Mouse (Mus musculus): Measurements from ENCODE around the gene Ccdc190.
A peak's percentile ranks its signal among the peaks of the same experiment; 100 is the strongest.

Ccdc190 gene

DNA sequence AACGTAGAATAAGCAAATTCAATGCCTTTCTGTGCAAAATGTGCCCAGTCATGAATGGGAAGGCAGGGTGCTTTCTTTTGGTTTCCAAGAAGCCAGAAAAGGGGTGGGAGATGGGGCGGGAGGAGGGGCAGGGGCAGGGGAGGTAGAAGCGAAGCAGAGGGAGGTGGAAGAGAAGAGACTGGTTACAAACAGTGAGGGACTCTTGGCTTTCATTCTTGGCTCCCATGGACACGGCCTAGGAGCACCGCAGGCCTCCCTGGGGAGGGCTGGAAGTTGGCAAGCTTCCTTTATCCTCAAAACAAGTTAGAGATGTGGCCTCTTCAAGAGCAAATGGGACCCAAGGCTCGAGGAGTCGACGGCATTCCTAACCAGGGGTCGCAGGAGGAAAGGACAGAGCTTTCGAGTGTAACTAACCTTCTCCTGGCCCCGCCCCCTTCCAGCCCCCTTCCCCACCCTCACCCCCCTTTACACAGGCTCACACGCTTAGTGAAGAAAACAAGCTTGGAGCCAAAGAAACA, at the start of gene Ccdc190:
TSS of gene Ccdc190 (plus strand) at position 195 of the 518 bp plus-strand sequence.
- peak; percentile 41 to 58 for DNase-seq (ENCODE audit: low spot score in 2 of 2)

DNA sequence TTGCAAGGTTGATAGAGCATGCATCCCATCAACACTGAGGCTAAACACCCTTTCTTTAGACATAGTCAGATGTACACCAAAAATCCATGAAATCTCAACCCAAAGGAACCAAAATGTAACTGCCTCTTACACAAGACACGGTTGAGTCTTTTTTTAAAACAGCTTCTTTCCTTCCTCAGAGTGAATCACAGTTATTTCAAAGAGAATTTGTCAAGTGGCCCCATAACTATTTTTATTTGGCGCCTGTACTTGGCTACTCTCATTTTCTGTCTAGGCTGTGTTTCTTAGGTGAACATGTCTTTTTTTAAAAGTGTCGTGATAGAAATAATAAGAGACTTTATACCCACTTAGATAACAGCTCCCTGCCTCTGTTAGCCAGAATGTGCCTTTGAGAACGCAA, 49.4 kb upstream of the Ccdc190 start:
- DNase-seq (ENCODE audit: low spot score in 2 of 2) = no peak

DNA sequence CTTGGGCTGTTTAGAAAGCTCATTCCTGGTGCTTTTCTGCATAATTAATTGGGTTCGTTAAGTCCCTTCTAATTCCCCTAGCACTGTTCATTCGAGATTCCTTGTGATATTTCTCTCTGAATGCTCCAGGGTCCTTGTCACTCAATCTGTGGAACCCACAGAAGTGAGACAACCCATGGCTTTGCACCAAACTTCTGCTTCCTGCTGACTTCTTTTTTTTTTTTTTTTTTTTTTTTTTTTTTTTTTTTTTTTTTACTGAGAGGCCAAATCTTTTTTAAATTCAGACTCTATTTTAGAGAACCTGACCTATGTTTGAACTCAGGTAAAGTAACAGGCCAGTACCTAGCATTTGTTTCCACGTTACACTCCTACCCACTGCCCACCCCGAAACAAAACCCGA, 48.3 kb upstream of the Ccdc190 start:
- no peak for DNase-seq (ENCODE audit: low spot score in 2 of 2)

DNA sequence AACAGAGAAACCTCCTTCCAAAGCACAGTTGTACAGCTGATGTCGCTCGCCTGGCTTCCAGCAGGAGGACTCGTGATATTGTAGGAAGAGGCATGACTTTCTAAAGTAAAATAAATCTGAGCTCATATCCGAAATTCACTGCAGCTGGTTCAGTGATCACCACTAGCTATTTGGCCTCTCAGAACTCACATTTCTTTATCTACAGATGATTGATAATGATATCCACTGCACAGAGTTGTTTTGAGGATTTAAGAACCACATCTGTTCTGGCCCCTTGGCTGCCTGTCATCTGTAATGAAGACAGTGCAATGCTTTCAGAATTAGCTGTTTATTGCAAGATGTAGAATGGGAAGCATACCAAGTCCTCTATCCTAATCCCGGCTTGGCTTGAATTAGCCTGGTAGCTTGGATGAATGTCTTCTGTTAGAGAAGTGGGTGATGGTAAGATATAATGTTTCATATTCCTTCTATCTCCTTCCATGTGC, 45.3 kb upstream of the Ccdc190 start:
- peak; percentile 4 to 13 for DNase-seq (ENCODE audit: low spot score in 2 of 2)

DNA sequence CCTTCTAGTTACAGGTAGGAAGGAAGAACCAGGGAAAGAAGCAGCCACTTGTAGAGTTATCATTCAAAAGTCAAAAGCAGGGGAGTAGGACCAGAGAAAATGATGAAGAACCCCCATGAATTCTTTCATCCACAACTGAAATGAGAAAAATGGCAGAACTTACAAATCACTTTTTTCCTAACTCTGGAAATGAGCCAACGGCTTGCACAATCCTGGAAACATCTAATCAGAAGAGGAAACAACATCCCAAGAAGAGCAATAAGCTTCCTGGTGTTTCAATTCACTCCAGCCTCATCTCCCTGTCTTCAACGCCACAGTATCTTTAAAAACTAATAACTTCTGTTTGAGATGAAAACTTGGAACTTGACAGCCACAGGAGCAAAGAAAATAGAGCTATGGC, 39.2 kb upstream of the Ccdc190 start:
- DNase-seq (ENCODE audit: low spot score in 2 of 2) = no peak

GRCm38 (mm10) chr1:169893976-169894375, 34.5 kb upstream of the Ccdc190 start:
- DNase-seq (ENCODE audit: low spot score in 2 of 2) = no peak

GRCm38 (mm10) chr1:169895686-169896085, 32.8 kb upstream of the Ccdc190 start:
- DNase-seq (ENCODE audit: low spot score in 2 of 2) = no peak

GRCm38 (mm10) chr1:169897916-169898315, 30.5 kb upstream of the Ccdc190 start:
- no peak for DNase-seq (ENCODE audit: low spot score in 2 of 2)

DNA sequence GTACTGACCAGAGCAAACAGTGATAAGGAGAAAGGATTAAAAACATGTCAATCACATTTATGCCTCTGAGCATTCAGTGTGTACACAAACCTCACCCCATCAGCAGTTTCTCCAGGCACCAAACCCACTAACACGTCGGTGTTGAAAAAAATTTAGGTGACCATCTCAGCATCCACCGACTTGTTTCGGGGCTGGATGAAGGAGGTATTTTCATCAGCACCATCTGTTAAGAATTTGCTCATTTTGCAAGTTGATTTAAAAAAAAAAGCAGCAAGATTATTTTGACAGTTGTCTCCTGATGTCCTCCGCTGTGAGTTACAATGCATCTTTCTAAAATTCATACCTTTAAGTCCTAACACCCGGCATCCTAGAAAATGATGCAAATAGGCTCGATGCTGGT, 29.8 kb upstream of the Ccdc190 start:
- no peak for DNase-seq (ENCODE audit: low spot score in 2 of 2)

DNA sequence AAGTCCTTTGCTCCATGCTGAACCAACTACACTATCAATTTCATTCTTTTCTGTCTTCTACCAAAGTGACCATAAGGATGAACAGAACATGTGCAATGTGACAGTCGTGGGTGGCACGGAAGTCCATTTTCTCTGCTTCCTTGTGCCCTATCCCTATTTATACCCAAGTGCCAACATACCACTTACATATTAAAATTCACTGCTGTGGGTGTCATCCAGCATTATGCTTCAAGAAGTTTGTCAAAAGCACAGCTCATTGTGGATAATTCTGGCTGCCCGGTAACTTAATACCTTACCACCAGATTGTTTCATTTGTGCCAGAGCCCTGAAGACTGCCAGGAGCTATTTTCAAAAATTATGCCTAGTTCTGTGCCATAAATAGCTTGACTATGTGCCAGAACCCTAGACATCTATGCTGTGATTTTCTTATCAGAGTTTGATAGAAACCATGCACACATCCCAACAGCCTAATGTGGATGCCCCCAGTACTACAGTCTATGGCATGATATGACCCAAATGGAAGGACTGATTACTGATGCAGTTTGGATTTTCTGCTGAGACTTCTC, 27.6 kb upstream of the Ccdc190 start:
- peak; percentile 33 to 47 for DNase-seq (ENCODE audit: low spot score in 2 of 2)

GRCm38 (mm10) chr1:169909163-169909562, 19.3 kb upstream of the Ccdc190 start:
- DNase-seq (ENCODE audit: low spot score in 2 of 2) = no peak

- no peak for DNase-seq (ENCODE audit: low spot score in 2 of 2)
These were observed 18.8 kb upstream of the Ccdc190 start for GRCm38 (mm10) chr1:169909659-169910058.

DNA sequence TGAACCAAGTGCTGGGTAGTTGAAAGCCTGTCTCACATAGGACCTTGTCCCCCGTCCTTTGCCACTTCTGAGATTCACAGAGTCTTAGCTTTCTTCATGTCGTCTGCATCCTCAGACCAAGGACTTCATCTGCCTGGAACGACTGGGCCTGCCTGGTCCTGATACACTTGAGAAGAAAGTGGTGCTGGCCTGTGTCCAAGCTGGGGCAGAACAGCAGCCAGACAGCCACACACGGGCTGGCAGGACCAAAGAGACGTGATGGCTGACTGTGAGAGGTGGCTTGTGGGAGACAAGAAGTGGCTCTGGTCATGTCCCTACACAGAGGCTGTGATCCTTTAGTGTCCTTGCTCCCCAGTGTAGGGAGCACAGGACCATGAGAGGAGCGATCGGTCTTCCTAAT, 17.7 kb upstream of the Ccdc190 start:
- no peak for DNase-seq (ENCODE audit: low spot score in 2 of 2)

DNA sequence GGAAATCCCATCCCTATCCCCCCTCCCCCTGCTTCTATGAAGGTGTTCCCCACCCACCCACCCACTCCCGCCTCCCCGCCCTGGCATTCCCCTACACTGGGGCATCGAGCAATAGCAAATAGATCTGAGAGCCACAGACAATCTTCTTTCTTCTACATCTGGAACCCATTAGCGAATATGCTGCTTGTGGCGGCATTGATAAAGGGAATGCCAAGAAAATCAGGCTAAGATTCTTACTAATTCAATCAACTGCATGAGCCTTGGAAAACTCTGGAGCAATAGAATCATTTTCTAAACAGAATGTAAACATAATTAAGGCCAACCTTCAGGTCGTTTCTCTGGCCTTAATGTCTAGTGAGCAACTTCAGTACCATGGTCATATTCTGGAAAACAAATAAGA, 16.9 kb upstream of the Ccdc190 start:
- no peak for DNase-seq (ENCODE audit: low spot score in 2 of 2)

DNA sequence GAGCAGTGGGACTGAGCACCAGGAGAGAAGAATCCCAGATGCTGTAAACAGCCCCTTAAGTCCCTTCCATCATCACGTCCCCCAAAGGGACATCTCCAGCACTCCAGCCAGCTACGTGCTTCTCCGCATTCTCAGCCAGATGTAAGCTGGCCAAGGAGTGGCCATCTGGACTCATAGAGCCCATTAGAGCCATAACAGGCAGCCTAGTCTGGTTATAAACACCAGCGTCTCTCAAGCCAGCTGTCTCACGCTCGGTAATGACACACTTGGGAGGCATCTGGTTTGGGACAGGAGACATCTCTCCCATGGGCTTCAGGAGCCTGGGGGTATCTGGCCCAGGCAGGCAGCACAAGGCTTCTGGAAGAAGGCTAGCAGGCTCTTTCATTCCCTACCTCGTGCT, 11.8 kb upstream of the Ccdc190 start:
- DNase-seq (ENCODE audit: low spot score in 2 of 2) = peak; percentile 48 to 66

DNA sequence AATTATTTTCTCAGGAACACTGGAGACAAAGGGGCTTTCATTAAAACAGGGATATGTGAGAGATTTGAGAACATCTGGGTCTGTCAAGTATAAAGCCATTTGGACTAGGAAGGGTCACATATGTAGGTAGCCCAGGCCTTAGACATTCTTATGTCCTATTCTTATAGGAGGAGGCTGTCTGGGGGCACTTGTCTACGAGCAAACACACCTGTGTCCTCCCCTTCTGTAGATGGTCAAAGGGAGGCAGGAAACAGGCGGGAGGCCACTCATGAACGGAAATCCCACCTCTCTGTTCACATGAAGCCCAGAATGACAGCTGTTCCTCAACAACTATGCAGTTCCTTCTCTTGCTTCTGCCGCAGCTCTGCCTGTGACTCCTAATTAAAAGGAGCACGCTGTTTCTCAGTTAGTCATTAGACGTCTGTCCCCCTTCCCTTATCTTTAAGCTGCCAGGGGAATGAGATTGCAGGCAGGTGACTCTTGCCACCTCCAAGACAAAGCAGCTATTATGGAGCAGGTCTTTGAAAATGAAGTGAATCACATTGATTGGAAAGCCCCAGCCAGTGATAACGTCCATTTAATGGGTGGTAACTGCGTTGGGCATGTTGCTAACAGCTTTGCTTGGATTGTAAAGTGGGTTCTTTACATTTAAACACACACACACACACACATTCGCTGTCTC, 11.2 kb upstream of the Ccdc190 start:
- DNase-seq (ENCODE audit: low spot score in 2 of 2) = no peak

- no peak for DNase-seq (ENCODE audit: low spot score in 2 of 2)
These were observed 10.4 kb upstream of the Ccdc190 start for GRCm38 (mm10) chr1:169917998-169918397.

GRCm38 (mm10) chr1:169919211-169919610, 9.2 kb upstream of the Ccdc190 start:
- DNase-seq (ENCODE audit: low spot score in 2 of 2) = peak in 1 of 2 experiments; percentile 50

GRCm38 (mm10) chr1:169921710-169922211, 6.7 kb upstream of the Ccdc190 start:
- no peak for DNase-seq (ENCODE audit: low spot score in 2 of 2)

GRCm38 (mm10) chr1:169924567-169924966, 3.9 kb upstream of the Ccdc190 start:
- DNase-seq (ENCODE audit: low spot score in 2 of 2) = no peak

DNA sequence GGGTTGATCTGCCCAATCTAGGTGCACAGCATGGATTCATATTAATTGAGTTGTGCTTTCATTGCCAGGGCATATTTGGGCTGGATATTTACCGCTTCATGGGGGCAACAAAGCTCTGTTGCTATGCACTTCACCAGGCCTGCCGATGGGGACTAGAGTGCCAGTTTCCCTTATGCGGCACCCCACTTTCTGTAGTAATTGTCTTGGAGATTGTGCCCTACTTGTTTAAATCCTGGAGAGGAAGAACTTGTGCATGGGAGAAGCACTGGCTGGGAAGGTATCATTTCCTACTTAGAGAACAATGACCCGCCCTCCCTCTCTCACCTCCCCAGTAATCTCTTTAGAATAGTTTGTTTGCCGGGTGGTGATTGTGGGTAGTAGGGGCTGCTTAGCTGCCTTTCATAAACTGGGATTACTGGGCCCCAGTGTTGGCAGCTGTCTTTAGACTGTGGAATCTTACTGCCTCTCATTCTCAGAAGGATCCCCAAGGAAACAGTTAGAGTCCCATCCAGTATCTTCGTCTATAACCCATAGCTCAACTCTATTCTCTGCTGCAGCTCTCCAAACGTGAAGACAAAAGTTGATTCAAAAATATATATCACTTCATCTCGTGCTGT, 587 bp upstream of the Ccdc190 start:
- no peak for DNase-seq (ENCODE audit: low spot score in 2 of 2)

- DNase-seq (ENCODE audit: low spot score in 2 of 2) = no peak
These were observed 3.2 kb downstream of the Ccdc190 start for GRCm38 (mm10) chr1:169931698-169932097.

Data from heart, adult 9 months (tissue).